In genomic region chr6:124505028-124505427, GRCm38 (mm10) we compare ENCODE assay signal across 13 mouse cellular contexts. TPM values are rescaled to one million over a fixed set of nuclear protein-coding genes. Genes with fewer than 3 reads are reported as not detected.
DNase-seq lines count a peak whose midpoint lies in the region; ATAC-seq and TF ChIP-seq lines count a peak whose summit lies in the region.
"Had no signal": no experiment of that assay in that cellular context is flagged by ENCODE, and none has a peak within 500 bp of the region (broad histone marks: within the 10 kb centered on the region; RNA-seq: fewer than 3 reads in every experiment).

No protein-coding gene starts in this region.

- DNase-seq in layer of hippocampus, adult 9-11 months = peak; percentile 73
- DNase-seq in layer of hippocampus, adult 2 months (ENCODE audit: low spot score in 2 of 2) = no peak
- peak; percentile 42 for DNase-seq in MEL (ENCODE audit: low read depth, low spot score)
- no peak for DNase-seq in cerebellum, adult 9-10 months
- DNase-seq in cerebellum, postnatal 14 days = no peak
- DNase-seq: adrenal gland, adult 8-10 months; left cerebral cortex, postnatal 4 days had no signal

- no peak for TF ChIP-seq RAD21 in MEL (IDR thresholded peaks at IDR 0.05; ENCODE audit: low read depth, low read length)

- WGBS in forebrain, embryonic 13.5 days = 85% methylated on average over 4 of the region's 4 CpGs

- H3K27me3 ChIP-seq in MEL (ENCODE audit: control insufficient read depth in 1 of 2, insufficient read depth in 2 of 2, low read length in 2 of 2) = no peaks in the 10 kb centered on the region
- no peaks in the 10 kb centered on the region for H3K27me3 ChIP-seq in forebrain, embryonic 13.5 days
- H3K27me3 ChIP-seq: heart, embryonic 12.5 days had no signal

- peak in 1 of 2 experiments; percentile 42; a peak in 2 of 4 replicates for TF ChIP-seq EP300 in MEL (IDR thresholded peaks at IDR 0.05; ENCODE audit: low read depth in 1 of 2, low read length in 2 of 2)

- no peak for TF ChIP-seq POLR2A in MEL (IDR thresholded peaks at IDR 0.05; ENCODE audit: control insufficient read depth in 1 of 2, insufficient read depth in 1 of 2, low read depth in 1 of 2, low read length in 2 of 2, poor library complexity in 1 of 2)

- H3K4me1 ChIP-seq in MEL (ENCODE audit: control insufficient read depth in 1 of 2, insufficient read depth in 2 of 2, low read length in 2 of 2) = peaks cover 0 to 8% of the 10 kb centered on the region in 2 experiments; a peak in 2 of 4 replicates
- no peaks in the 10 kb centered on the region for H3K4me1 ChIP-seq in forebrain, embryonic 13.5 days
- H3K4me1 ChIP-seq: heart, embryonic 12.5 days had no signal

- no peak for TF ChIP-seq CTCF in layer of hippocampus, adult 2 months (conservative IDR thresholded peaks at IDR 0.05)
- TF ChIP-seq CTCF in MEL (IDR thresholded peaks at IDR 0.05 in 2 of 3, conservative IDR thresholded peaks at IDR 0.05 in 1 of 3; ENCODE audit: control insufficient read depth in 1 of 3, insufficient read depth in 1 of 3, low read depth in 2 of 3, low read length in 3 of 3, poor library complexity in 1 of 3, severe bottlenecking in 1 of 3) = no peak

- H3K4me3 ChIP-seq in layer of hippocampus, adult 2 months = no peak overlapping the region
- no peak overlapping the region for H3K4me3 ChIP-seq in MEL (ENCODE audit: control insufficient read depth in 1 of 2, insufficient read depth in 1 of 2, low read depth in 2 of 2, low read length in 2 of 2)
- H3K4me3 ChIP-seq in forebrain, embryonic 13.5 days = no peak overlapping the region
- H3K4me3 ChIP-seq: heart, embryonic 12.5 days had no signal

- H3K79me2 ChIP-seq in MEL (ENCODE audit: control insufficient read depth, insufficient read depth, low read length, poor library complexity) = no peaks in the 10 kb centered on the region

- peak; percentile 92 to 93 for ATAC-seq in hematopoietic stem cell, adult 5-6 weeks (replicated peaks in 1 of 2; ENCODE audit: insufficient read depth in 1 of 2, low FRiP score in 2 of 2, low TSS enrichment in 1 of 2, low read depth in 1 of 2, poor library complexity in 2 of 2, severe bottlenecking in 2 of 2)
- ATAC-seq in megakaryocyte, adult 5-6 weeks (ENCODE audit: poor library complexity, severe bottlenecking) = peak; percentile 94
- no peak for ATAC-seq in forebrain, embryonic 13.5 days
- ATAC-seq: hindbrain, embryonic 16.5 days had no signal

- no peak overlapping the region for H3K4me2 ChIP-seq in forebrain, embryonic 13.5 days
- H3K4me2 ChIP-seq: heart, embryonic 12.5 days had no signal

- H3K9ac ChIP-seq in MEL (ENCODE audit: control insufficient read depth, low read depth, low read length, poor library complexity, severe bottlenecking) = no peak overlapping the region
- H3K9ac ChIP-seq in forebrain, embryonic 13.5 days = no peak overlapping the region
- H3K9ac ChIP-seq: heart, embryonic 12.5 days had no signal

- no peaks in the 10 kb centered on the region for H3K9me3 ChIP-seq in MEL (replicated peaks; ENCODE audit: insufficient read depth, low read length)
- no peaks in the 10 kb centered on the region for H3K9me3 ChIP-seq in forebrain, embryonic 13.5 days (replicated peaks)
- H3K9me3 ChIP-seq: heart, embryonic 12.5 days had no signal

- H3K36me3 ChIP-seq in MEL (ENCODE audit: control insufficient read depth in 1 of 2, insufficient read depth in 2 of 2, low read length in 2 of 2) = peaks cover 0 to 9% of the 10 kb centered on the region in 2 experiments; a peak in 2 of 4 replicates
- no peaks in the 10 kb centered on the region for H3K36me3 ChIP-seq in forebrain, embryonic 13.5 days (ENCODE audit: poor library complexity, severe bottlenecking)
- H3K36me3 ChIP-seq: heart, embryonic 12.5 days had no signal

- no peak overlapping the region for H3K27ac ChIP-seq in layer of hippocampus, adult 2 months
- H3K27ac ChIP-seq in MEL (ENCODE audit: control insufficient read depth, low read depth, low read length) = no peak overlapping the region
- no peak overlapping the region for H3K27ac ChIP-seq in forebrain, embryonic 13.5 days

TF ChIP-seq in MEL, 35 proteins besides CTCF, POLR2A, EP300 and RAD21:
- TF ChIP-seq POLR2AphosphoS5 (IDR thresholded peaks at IDR 0.05; ENCODE audit: borderline replicate concordance, low read depth, low read length) = no peak
- TF ChIP-seq TCF12 (IDR thresholded peaks at IDR 0.05; ENCODE audit: low read depth, low read length) = no peak
- no peak for TF ChIP-seq ZMIZ1 (IDR thresholded peaks at IDR 0.05; ENCODE audit: low read depth, low read length)
- no peak for TF ChIP-seq SIN3A (IDR thresholded peaks at IDR 0.05; ENCODE audit: low read length)
- TF ChIP-seq JUND (IDR thresholded peaks at IDR 0.05; ENCODE audit: low read depth, low read length) = no peak
- TF ChIP-seq USF2 (IDR thresholded peaks at IDR 0.05; ENCODE audit: borderline replicate concordance in 1 of 2, insufficient read depth in 1 of 2, low read depth in 1 of 2, low read length in 2 of 2) = no peak
- TF ChIP-seq ZC3H11A (IDR thresholded peaks at IDR 0.05; ENCODE audit: low read depth, low read length) = no peak
- no peak for TF ChIP-seq CHD1 (IDR thresholded peaks at IDR 0.05; ENCODE audit: low read depth, low read length)
- no peak for TF ChIP-seq ELF1 (IDR thresholded peaks at IDR 0.05; ENCODE audit: low read depth, low read length)

RNA-seq across cellular contexts. Expression of gene C1ra, which starts 7.2 kb away (rescaled TPM):
- total RNA-seq in layer of hippocampus, adult 2 months (2021) = under 1 TPM; 0.72 to 0.86 TPM
- total RNA-seq in MEL (2012; rRNA removed) = 0.19 and 0.29 TPM in 2 replicates
- under 1 TPM in 1 of 2 experiments, not detected in 1; 0.28 TPM for polyA plus RNA-seq in MEL (2012; ENCODE audit: insufficient read depth in 1 of 2, insufficient read length in 2 of 2, low read depth in 1 of 2, low replicate concordance in 2 of 2, missing spikeins in 1 of 2)
- total RNA-seq in hematopoietic stem cell, adult 5-6 weeks (2017) = 11.0 and 13.7 TPM in 2 replicates
- 4.7 and 4.8 TPM in 2 replicates for total RNA-seq in megakaryocyte, adult 5-6 weeks (2015)
- total RNA-seq in megakaryocyte, adult 5-6 weeks (2017) = 3.4 and 3.8 TPM in 2 replicates
- 0.09 and 0.12 TPM in 2 replicates for polyA plus RNA-seq in forebrain, embryonic 13.5 days (2015; fragmentation: Nextera tagmentation; extraction: Ambion mirVana)

RNA-seq across cellular contexts. Expression of gene C1rl, which starts 12.1 kb away (rescaled TPM):
- under 1 TPM; 0.27 to 0.28 TPM for total RNA-seq in layer of hippocampus, adult 2 months (2021)
- 0.98 and 1.2 TPM in 2 replicates for total RNA-seq in MEL (2012; rRNA removed)
- 1 to 10 TPM in 1 of 2 experiments, not detected in 1; 2.6 TPM for polyA plus RNA-seq in MEL (2012; ENCODE audit: insufficient read depth in 1 of 2, insufficient read length in 2 of 2, low read depth in 1 of 2, low replicate concordance in 2 of 2, missing spikeins in 1 of 2)
- 6.6 and 8.1 TPM in 2 replicates for total RNA-seq in hematopoietic stem cell, adult 5-6 weeks (2017)
- total RNA-seq in megakaryocyte, adult 5-6 weeks (2015) = 9.2 and 11.8 TPM in 2 replicates
- total RNA-seq in megakaryocyte, adult 5-6 weeks (2017) = 15.1 and 15.9 TPM in 2 replicates
- polyA plus RNA-seq in forebrain, embryonic 13.5 days (2015; fragmentation: Nextera tagmentation; extraction: Ambion mirVana) = 0.08 and 0.09 TPM in 2 replicates
- total RNA-seq: midbrain, postnatal 0 days had no signal

RNA-seq across cellular contexts. Expression of gene C1s1, which starts 37.1 kb away (rescaled TPM):
- 1 to 10 TPM in 1 of 2 experiments, under 1 TPM in 1; 0.79 to 1.2 TPM for total RNA-seq in layer of hippocampus, adult 2 months (2021)
- total RNA-seq in MEL (2012; rRNA removed) = 0.36 and 0.46 TPM in 2 replicates
- polyA plus RNA-seq in MEL (2012; ENCODE audit: insufficient read depth in 1 of 2, insufficient read length in 2 of 2, low read depth in 1 of 2, low replicate concordance in 2 of 2, missing spikeins in 1 of 2) = 1 to 10 TPM in 1 of 2 experiments, not detected in 1; 1.5 TPM
- total RNA-seq in hematopoietic stem cell, adult 5-6 weeks (2017) = not detected in 2 replicates
- 0.14 TPM in 1 of 2 replicates, not detected in the other for total RNA-seq in megakaryocyte, adult 5-6 weeks (2015)
- total RNA-seq in megakaryocyte, adult 5-6 weeks (2017) = 0.28 and 1.0 TPM in 2 replicates
- 0.14 and 0.40 TPM in 2 replicates for polyA plus RNA-seq in forebrain, embryonic 13.5 days (2015; fragmentation: Nextera tagmentation; extraction: Ambion mirVana)

RNA-seq across cellular contexts. Expression of gene Clstn3, which starts 40.4 kb away (rescaled TPM):
- 100 to 1,000 TPM; 265 to 268 TPM for total RNA-seq in layer of hippocampus, adult 2 months (2021)
- total RNA-seq in MEL (2012; rRNA removed) = 46.5 and 51.3 TPM in 2 replicates
- polyA plus RNA-seq in MEL (2012; ENCODE audit: insufficient read depth in 1 of 2, insufficient read length in 2 of 2, low read depth in 1 of 2, low replicate concordance in 2 of 2, missing spikeins in 1 of 2) = 10 to 100 TPM in 1 of 2 experiments, not detected in 1; 59.8 TPM
- total RNA-seq in hematopoietic stem cell, adult 5-6 weeks (2017) = 13.4 and 23.8 TPM in 2 replicates
- 0.11 and 1.2 TPM in 2 replicates for total RNA-seq in megakaryocyte, adult 5-6 weeks (2015)
- 0.51 and 0.73 TPM in 2 replicates for total RNA-seq in megakaryocyte, adult 5-6 weeks (2017)
- 29.2 and 38.0 TPM in 2 replicates for polyA plus RNA-seq in forebrain, embryonic 13.5 days (2015; fragmentation: Nextera tagmentation; extraction: Ambion mirVana)

Comparison
In these comparisons a context has a peak if more than half of its experiments do, and no peak if none do; other contexts are left out.
1. DNase-seq: peak in layer of hippocampus, adult 9-11 months (single experiment) and MEL (single experiment); none in layer of hippocampus, adult 2 months (0 of 2), cerebellum, adult 9-10 months (single experiment) and cerebellum, postnatal 14 days (0 of 2).